Mouse (Mus musculus): ENCODE measurements at regions not wholly inside any gene's neighbourhood (a gene's known extent, or its start where the extent isn't known, plus 50 kb on each side); places are given as distances from the start of the nearest gene placed in this dataset.
A peak's percentile ranks its signal among the peaks of the same experiment; 100 is the strongest.

DNA sequence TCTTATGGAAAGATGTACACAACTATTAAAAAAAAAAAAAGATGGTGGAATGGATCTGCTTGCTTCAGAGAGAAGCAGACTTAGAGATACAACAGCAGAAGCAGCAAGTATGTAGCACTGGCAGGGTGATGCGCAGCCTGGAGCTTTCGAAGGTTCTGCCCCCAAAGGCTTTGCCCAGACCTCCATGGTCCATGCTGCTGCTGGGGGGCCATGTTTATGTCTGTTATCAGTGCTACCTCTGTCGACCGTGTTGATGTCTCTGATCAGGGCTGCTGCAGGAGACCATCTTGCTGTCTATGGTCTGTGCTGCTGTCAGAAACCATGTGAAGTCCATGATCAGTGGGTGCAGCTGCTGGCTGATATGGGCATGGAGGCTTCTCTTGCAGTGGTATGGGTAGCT lies 88.6 kb upstream of the Fam189a1 start:
- DNase-seq, result no peak

DNA sequence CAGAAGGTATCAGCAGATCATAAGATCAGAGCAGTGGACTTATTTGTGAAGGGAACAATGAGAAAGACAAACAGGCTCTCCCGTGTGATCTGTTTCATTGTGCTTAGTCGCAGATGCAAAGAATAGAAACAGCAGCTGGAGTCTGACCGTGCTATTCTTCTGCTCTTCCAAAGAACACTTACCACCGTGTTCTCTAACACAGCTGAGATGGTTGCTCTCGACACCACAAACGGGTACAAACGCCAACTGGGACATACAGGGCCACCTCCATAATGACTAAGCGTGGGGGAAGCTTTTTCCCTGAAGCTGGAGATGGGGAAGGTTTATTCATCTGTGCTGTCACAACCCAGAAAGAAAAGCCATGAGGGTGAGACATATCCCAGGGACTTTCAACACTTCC lies 84.8 kb upstream of the Fam189a1 start:
- DNase-seq, result no peak

- DNase-seq, result no peak
Observed at GRCm38 (mm10) chr7:65235701-65236100, 79.3 kb upstream of the Fam189a1 start.

GRCm38 (mm10) chr7:65233681-65234080 lies 77.3 kb upstream of the Fam189a1 start:
- no peak for DNase-seq

DNA sequence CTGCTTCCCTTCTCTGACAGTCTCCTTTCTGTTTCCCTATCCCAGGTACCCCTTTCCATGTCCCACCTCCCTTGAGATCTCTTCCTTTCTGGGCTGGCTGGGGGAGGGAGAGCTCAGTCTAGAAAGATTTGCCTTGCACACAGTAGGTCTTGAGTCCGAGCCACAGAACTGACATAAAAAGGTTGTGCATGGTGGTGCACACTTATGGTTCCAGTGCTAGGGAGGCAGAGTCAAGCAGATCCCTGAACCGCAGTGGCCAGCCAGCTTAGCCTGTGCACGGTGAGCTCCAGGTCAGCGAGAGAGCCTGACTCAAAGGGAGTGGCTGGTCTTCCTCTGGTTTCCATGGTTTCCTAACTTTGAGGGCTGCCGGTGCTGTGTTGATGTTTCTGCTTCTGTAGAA lies 72.9 kb upstream of the Fam189a1 start:
- no peak for DNase-seq

DNA sequence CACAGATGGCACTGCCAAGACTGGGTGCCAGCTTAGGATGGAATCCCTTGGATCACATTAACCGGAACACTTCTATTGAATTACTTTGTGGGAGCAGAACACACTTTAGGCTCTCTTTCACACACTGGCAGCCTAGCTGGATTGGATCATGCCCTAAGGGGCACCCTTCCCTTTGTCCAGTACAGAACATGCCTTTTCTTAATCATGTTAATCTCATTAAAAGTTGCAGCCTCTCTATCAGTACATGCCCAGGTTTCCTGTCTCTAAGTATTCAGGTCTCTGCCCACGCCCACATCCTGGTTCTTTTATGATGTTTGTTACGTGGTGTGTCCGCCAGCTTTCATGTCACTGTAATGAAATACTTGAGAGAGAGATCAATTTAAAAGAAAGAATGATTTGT lies 69.8 kb upstream of the Fam189a1 start:
- no peak for DNase-seq

GRCm38 (mm10) chr7:65213216-65213925 lies 57.0 kb upstream of the Fam189a1 start:
- DNase-seq, result peak; percentile 11 to 24

DNA sequence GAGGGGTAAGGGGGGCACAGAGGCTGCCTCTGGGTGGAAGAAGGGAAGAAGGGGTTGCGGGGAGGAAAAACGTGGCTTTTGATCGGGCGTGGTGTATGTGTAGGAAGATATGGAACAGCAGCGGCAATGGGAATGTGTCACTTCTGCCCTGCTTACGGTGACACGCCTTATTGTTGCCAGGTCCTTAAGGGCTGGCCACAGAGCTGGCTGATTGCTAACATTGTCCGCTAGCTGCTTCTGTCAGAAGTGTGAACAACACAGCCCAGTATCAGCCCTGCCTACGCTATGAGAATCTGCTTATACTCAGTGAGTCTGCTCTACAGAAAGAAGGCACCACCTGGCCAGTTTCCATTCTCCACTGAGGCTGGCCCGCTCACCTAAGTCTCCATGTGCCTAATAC lies 50.9 kb upstream of the Fam189a1 start:
- no peak for DNase-seq

Data from heart, adult 18-20 months (tissue).